Mouse (Mus musculus) gastrocnemius, adult 8-10 months (tissue): ENCODE results near the gene Slc2a8. TPM values are rescaled to one million over a fixed set of nuclear protein-coding genes. Genes with fewer than 3 reads are reported as not detected.

Experiments
- DNase-seq, 2 experiments: peaks; one replicate each; pipeline ENCODE4 v3.0.0; 2022; ENCODE audit warnings: low spot score in 2 of 2
- total RNA-seq, 4 experiments: library from RNA; stranded (reverse); gene quantifications; 2 replicates each; pipeline ENCODE4 v1.2.4; 2022

Gene Slc2a8
- total RNA-seq, 4 experiments from 2014 or later = 9.6 to 12.7 (median 10.2) TPM

DNA sequence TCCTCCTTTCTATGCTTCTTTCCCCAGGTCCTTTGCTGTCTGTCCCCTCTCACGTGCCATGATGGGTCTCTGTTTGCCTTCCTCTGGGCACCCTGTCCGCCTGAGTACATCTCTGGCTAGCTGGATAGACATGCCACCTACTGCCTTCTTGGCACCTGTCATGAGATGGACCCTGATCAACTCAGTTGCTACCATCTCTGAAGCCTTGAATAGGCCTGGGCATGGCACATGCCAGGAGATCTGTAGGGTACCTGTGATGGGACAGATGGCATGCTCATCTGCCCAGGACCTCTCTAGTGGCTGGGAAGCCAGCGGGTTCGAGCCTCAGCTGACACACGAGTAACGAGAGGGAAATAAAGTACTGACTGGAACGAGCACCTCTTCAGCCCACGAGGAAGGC is 7.7 kb downstream of the Slc2a8 start:
- no peak for DNase-seq

DNA sequence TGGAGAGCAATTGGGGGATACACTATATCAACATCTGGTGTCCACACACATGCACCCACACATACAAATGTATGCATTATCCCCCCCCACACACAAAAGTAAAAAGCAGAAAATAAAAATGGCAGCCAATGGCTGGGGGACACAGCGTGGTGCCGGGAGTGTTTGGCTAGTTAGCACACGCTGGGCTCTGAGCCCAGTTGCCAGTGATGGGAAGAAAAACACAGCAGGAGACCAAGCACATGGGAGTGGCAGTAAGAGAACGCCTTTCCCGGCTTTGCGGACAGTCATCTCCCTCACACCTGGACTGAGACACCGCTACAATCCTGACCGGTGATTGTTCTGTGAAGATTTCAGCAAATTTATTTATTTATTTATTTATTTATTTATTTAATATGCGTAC is 10.6 kb downstream of the Slc2a8 start:
- no peak for DNase-seq

DNA sequence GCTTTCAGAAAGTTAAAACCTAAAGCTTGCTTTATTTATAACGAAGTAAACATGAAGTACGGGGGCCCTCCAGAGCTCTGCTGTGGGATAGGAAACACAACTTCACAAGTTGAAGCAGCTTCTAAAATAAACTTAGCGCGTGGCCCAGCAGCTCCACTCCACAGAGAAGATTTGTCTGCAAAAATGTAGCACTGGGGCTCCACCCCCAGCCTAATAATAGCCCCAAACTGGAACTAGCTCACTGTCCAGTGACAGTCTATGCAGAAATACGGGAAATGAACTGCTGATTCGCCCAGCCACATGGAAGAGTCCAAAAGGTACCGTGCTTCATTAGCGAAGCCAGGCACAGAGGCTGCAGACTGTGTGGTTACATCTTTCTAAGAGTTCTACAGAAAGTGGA is 12.6 kb downstream of the Slc2a8 start:
- no peak for DNase-seq

DNA sequence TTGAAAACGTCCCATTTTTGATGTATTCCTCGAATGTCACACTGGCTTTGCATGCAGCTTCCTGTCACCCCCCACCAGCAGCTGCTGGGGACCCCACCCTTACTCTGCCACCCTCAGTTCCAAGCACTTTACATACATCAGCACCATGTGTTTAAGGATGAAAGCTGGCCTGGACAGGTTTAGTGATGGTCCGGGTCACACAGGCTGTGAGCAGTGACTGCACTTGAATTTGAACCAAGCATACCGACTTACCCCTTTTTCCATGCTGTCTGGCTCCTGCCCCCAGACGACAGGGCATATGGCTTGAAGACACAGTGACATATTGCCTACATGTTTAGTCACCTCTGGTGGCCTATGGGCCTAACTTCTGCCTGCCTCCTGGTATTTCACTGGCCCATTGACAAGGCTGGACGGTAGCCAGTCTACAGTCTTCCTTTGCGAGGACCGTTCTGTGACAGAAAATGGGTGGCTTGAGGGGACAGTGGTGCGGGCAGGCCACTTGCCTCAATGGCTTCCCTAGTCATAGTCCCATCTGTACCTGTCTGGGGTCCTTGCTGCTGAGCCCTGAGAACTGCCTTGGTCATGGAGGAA is 13.8 kb downstream of the Slc2a8 start:
- no peak for DNase-seq

GRCm38 (mm10) chr2:32966689-32967631 is 14.9 kb downstream of the Slc2a8 start:
- peak; percentile 75 to 85 for DNase-seq

- DNase-seq = no peak
Observed at GRCm38 (mm10) chr2:32966184-32966688, 15.6 kb downstream of the Slc2a8 start.

DNA sequence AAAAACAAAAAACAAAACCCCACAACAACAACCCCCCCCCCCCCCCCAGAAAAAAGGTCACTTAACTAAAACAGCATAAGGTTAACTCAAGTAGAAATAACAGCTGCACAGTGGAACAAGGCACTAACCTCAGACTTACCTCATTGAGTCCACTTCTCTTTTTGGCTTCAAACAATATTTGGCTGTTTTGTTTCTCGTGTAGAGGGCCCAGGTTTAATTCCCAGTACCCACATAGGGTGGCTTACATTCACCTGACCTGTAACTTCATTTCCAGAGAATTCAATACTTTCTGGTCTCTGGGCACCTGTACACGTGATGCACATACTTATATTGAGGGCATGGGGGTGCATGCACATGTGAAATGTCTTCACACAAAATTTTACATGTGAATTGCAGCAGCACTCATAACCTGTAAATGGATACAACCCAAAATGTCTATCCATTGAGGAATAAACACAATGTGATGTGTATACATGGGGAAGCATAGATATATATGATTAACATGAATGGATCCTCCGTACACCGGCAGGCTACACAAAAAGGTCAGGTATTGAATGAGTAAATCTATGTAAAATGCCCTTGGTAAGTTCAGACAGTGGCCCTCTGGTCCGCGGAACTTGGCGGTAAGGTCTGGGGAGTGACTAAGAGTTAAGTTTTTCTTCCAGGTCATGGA is 16.2 kb downstream of the Slc2a8 start:
- DNase-seq = no peak

GRCm38 (mm10) chr2:32964659-32965457 is 17.0 kb downstream of the Slc2a8 start:
- DNase-seq = no peak

DNA sequence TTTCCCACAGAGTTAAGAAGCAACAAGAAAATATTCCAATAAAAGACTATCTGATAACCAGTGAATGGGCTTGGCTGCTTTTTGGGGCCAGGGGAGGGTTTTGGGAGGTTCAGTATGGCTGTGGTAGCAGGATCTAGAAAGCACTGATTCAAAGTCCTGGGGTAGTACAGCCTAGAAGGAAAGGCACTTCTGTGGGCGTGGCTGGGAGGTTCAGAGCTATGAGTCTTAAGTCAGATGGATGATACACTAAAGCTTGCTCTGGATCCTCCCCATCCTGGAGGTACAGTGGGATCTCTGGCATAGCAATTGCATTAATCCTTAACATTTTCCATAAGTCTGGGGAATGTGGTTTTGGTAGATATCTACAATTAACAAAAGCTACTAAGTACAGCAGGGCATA is 17.9 kb downstream of the Slc2a8 start:
- DNase-seq = no peak

DNA sequence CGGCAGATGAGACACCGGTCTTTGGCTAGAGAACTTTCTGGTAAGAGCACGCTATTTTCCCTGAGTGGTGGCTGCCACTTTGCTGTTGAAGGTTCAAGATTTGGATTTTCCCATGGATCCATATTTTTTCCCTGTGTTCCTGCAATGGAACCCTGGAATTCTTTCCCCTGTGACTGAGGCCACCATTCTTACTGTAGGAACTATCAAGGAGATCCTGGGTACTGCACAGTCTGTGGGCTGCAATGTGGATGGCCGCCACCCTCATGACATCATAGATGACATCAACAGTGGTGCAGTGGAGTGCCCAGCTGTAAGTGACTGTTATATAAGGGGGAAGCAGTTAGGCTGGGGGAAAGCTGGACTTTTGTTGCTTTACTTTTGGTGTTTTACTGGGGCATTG is 18.3 kb downstream of the Slc2a8 start:
- no peak for DNase-seq

DNA sequence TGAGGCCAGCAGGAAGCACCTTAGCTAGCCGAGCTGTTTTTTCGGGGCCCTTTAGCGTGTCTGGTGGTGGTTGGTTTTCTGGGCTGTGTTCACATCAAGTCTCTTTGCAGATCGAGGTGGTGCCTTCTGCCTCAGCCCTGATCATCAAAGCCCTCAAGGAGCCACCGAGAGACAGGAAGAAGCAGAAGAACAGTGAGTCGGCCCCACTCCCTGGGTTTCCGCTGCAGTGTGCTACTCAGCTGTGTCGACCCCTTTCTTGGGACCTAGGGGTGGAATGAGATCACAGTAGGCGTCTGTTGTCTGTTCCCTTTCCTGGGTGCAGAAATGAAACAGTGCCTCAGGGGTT is 19.0 kb downstream of the Slc2a8 start:
- no peak for DNase-seq

DNA sequence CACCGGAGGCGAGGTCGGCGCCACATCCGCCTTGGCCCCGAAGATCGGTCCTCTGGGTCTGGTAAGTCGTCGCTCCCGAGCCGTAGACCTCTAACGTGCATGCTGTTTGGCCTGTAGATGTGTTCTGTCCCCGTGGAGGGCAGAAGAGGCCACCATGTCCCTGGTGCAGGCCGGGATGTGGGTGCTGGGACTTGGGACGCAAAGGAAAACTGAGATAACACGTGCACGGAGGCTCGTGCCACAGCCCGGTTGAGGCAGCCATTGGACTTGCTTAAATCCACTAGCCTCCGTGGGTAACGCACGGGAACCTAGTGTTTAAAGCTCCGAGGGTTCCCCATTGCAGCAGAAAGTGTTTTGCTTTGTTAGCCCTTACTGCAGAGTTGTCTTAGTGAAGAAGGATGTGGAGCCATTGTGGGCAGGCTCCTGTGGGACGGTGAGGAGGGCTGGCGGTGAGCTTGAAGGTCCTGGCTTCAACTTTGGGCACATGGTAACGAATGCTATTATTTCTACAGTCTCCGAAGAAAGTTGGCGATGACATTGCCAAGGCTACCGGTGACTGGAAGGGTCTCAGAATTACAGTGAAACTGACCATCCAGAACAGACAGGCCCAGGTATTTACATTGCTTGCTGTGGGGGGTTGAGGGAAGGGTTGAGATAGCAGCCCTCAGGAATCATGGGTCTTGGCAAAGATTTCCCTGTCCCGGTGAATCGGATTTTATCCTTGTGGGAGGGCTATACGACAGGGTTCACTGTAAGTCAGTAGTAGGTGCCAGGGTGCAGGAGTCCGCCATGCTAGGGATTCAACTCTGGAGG is 19.6 kb downstream of the Slc2a8 start:
- no peak for DNase-seq

GRCm38 (mm10) chr2:32961192-32961995 is 20.5 kb downstream of the Slc2a8 start, which contains the start of the genes Rpl12 and Lrsam1:
Gene Rpl12 (plus strand): TSS chr2:32961559.
Gene Lrsam1 (minus strand): TSS chr2:32961614.
- DNase-seq = peak; percentile 86 to 90

DNA sequence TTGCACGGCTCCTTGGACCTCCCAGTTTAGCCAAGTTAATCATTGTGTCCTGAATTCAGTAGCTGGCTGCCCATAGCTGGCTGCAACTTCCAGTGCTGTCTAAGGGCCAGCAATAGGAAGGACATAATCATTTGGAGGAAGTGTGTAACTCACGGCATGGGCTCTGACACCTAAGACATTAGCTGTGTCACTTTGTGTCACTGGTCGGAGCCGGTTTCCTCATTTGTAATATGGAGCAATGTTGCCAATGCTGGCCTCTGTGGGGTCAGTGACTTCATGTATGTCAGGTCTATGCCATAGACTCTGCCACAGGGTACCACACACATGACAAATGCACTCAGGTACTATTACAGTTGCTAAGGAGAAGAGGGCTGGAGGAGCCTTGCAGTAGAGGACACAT is 21.6 kb downstream of the Slc2a8 start:
- no peak for DNase-seq

DNA sequence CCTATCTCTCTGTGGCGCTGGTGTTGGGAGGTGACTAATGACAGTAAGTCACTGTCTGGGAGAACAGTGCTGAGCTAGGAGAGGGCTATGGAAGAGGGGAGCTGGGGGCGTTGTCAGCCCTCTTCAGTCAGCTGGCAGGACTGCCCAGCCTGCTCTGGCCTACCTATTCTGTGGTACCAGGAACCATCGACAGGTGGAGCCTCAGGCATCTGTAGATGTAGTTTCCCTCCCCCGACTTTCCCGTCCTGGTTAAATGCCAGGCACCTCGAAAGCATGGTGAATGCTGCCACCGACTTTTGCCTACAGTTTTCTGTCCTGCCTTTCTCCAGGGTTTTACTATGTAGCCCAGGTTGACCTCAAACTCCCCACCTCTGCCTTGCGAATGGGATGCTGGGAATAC is 24.5 kb downstream of the Slc2a8 start:
- no peak for DNase-seq

DNA sequence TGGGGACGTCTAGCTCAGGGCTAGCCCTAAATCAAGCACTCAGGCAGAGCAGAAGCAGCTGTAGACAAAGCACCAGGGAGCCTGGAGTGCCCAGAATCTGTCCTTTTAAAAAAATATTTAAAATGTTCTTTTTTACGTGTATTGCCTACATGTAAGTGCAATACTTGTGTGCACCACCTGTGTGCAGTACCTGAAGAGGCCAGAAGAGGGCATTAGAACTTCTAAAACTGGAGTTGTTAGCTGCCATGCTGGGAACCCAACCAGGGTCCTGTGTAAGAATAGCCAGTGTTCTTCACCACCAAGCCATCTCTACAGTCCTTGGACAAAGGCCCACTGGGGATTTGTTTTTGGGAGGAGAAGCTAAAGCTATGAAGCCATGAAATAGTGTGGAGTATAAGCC is 27.3 kb downstream of the Slc2a8 start:
- DNase-seq = no peak

GRCm38 (mm10) chr2:32947454-32947853 is 34.4 kb downstream of the Slc2a8 start:
- DNase-seq = no peak

GRCm38 (mm10) chr2:32940483-32940882 is 41.4 kb downstream of the Slc2a8 start:
- no peak for DNase-seq

DNA sequence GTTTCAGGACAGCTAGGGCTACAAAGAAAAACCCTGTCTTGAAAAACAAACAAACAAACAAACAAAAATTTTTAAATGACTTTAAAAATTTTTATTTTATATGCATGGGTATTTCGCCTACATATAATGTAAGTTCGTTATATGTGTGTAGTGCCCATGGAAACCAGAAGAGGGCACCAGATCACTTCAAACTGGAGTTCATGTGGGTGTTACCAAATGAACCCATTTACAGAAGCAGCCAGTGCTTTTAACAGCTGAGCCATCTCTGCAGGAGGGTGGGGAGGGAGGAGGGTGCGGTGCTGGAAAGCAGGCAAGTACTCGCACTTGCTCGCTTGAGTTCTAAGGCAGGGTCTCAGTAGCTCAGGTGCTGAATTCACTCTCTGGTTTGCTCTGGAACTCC is 42.5 kb downstream of the Slc2a8 start:
- no peak for DNase-seq

DNA sequence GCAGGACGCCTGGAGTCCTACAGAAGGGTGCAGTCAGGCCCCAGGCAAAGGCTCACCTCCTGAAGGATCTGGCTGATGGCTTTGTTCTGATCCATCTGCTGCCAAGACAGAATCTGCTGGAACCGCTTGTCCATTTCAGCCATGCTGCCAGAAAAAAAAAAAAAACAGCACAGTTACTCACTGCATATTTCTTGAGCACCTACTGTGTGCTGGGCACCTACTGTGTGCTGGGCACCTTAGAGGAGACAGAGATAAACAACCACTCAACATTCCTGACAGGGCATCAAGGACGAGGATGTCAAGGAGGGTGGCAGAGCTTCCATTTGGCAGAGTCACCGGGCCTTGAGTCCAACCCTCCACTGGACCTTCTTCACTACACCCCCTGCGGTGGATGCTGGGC is 43.1 kb downstream of the Slc2a8 start:
- no peak for DNase-seq
